Mouse (Mus musculus) olfactory bulb, adult 2 months (tissue): ENCODE results near the gene Gm14443.
"Not testable (repeated sequence)": the region's sequence is repeated elsewhere in the genome, so short reads cannot be mapped to it uniquely, and the experiment has no call there.

Experiments
- CTCF ChIP-seq: fragments of 200-500 bp; IDR thresholded peaks from 2 replicates; pipeline ENCODE4 v1.5.1; 2012; ENCODE audit warnings: low read depth, mild to moderate bottlenecking, low read length, moderate library complexity; ENCODE audit not compliant: insufficient read depth
- POLR2A ChIP-seq: fragments of 200-500 bp; IDR thresholded peaks from 2 replicates; pipeline ENCODE4 v1.6.1; 2012; ENCODE audit warnings: mild to moderate bottlenecking, low read depth, low read length, moderate library complexity; ENCODE audit not compliant: insufficient read depth

DNA sequence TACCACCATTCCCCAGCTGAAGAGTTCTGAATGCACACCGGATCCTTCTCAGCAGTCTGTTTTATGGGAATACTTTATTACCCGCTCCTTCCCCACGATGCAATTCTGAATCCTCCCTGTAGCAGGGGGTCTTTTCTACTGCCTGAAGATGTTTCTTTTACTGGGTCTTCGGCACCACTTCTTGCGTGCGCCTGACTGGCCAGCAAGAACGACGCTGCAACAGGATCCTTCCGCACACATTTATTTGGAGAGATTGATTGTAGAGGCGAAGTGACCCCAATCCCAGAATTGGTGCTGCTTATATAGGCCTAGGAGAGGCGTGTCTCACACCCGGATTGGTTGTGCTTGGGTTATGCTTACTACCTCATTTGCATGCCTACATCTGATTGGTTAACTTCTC lies 10.6 kb downstream of the Gm14443 start:
- not testable (repeated sequence) for TF ChIP-seq POLR2A, CTCF
